Mouse (Mus musculus): Measurements from ENCODE around the gene 4930432M17Rik. TPM values are rescaled to one million over a fixed set of nuclear protein-coding genes. Genes with fewer than 3 reads are reported as not detected.

4930432M17Rik gene
- polyA plus RNA-seq, 1 experiment from 2014 or later, result not detected

Other genes starting within 250 kb of the 4930432M17Rik start
- gene Cnn3, start 244.3 kb upstream of the 4930432M17Rik start, polyA plus RNA-seq (2016; fragmentation: Nextera tagmentation; extraction: Ambion mirVana), result 864 and 874 TPM in 2 replicates
- 0.83 and 1.6 TPM in 2 replicates for gene Slc44a3, start 138.4 kb upstream of the 4930432M17Rik start, polyA plus RNA-seq (2016; fragmentation: Nextera tagmentation; extraction: Ambion mirVana)
- gene F3, start 52.8 kb downstream of the 4930432M17Rik start, polyA plus RNA-seq (2016; fragmentation: Nextera tagmentation; extraction: Ambion mirVana), result 12.1 and 12.8 TPM in 2 replicates
- 40.1 and 44.0 TPM in 2 replicates for gene Abcd3, start 144.5 kb downstream of the 4930432M17Rik start, polyA plus RNA-seq (2016; fragmentation: Nextera tagmentation; extraction: Ambion mirVana)